Mouse (Mus musculus) myocyte (in vitro differentiated cells): ENCODE data around the gene Naa38.

Source experiments
- MAX ChIP-seq: IDR thresholded peaks from one replicate; pipeline ENCODE4 v1.6.1; 2011; ENCODE audit warnings: low read depth, mild to moderate bottlenecking, control low read depth
- POLR2A ChIP-seq: IDR thresholded peaks from one replicate; pipeline ENCODE4 v1.6.1; 2011; ENCODE audit warnings: low read depth, mild to moderate bottlenecking, control low read depth, moderate library complexity; ENCODE audit not compliant: insufficient read length

GRCm38 (mm10) chr11:69428751-69429150 is 33.5 kb downstream of the Naa38 start:
- no peak for TF ChIP-seq MAX
- TF ChIP-seq POLR2A, result no peak
